Mouse (Mus musculus): ENCODE measurements around the gene Atg13.

Gene Atg13

GRCm38 (mm10) chr2:91695436-91696224 lies 14.7 kb downstream of the Atg13 start:
- DNase-seq (ENCODE audit: low spot score in 2 of 2), result no peak

GRCm38 (mm10) chr2:91689452-91689851 lies 20.9 kb downstream of the Atg13 start:
- DNase-seq (ENCODE audit: low spot score in 2 of 2), result no peak

- DNase-seq (ENCODE audit: low spot score in 2 of 2), result no peak
These were observed 26.5 kb downstream of the Atg13 start for GRCm38 (mm10) chr2:91683919-91684318.

- no peak for DNase-seq (ENCODE audit: low spot score in 2 of 2)
These were observed 27.5 kb downstream of the Atg13 start for GRCm38 (mm10) chr2:91682850-91683249.

GRCm38 (mm10) chr2:91676961-91677360 lies 33.4 kb downstream of the Atg13 start:
- DNase-seq (ENCODE audit: low spot score in 2 of 2), result no peak

GRCm38 (mm10) chr2:91676420-91676819 lies 34.0 kb downstream of the Atg13 start:
- no peak for DNase-seq (ENCODE audit: low spot score in 2 of 2)

- no peak for DNase-seq (ENCODE audit: low spot score in 2 of 2)
These were observed 35.5 kb downstream of the Atg13 start for GRCm38 (mm10) chr2:91674895-91675294.

- DNase-seq (ENCODE audit: low spot score in 2 of 2), result no peak
These were observed 36.8 kb downstream of the Atg13 start for GRCm38 (mm10) chr2:91673587-91673986.

GRCm38 (mm10) chr2:91670038-91670437 lies 40.3 kb downstream of the Atg13 start:
- DNase-seq (ENCODE audit: low spot score in 2 of 2), result no peak

GRCm38 (mm10) chr2:91669326-91669725 lies 41.0 kb downstream of the Atg13 start:
- DNase-seq (ENCODE audit: low spot score in 2 of 2), result no peak

GRCm38 (mm10) chr2:91667747-91668146 lies 42.6 kb downstream of the Atg13 start:
- DNase-seq (ENCODE audit: low spot score in 2 of 2), result no peak

GRCm38 (mm10) chr2:91666386-91666910 lies 43.9 kb downstream of the Atg13 start:
- no peak for DNase-seq (ENCODE audit: low spot score in 2 of 2)

- DNase-seq (ENCODE audit: low spot score in 2 of 2), result no peak
These were observed 45.6 kb downstream of the Atg13 start for GRCm38 (mm10) chr2:91664780-91665179.

GRCm38 (mm10) chr2:91660981-91661380 lies 49.4 kb downstream of the Atg13 start:
- no peak for DNase-seq (ENCODE audit: low spot score in 2 of 2)

GRCm38 (mm10) chr2:91659657-91660056 lies 50.7 kb downstream of the Atg13 start:
- DNase-seq (ENCODE audit: low spot score in 2 of 2), result no peak

GRCm38 (mm10) chr2:91656774-91657173 lies 53.6 kb downstream of the Atg13 start:
- DNase-seq (ENCODE audit: low spot score in 2 of 2), result no peak

GRCm38 (mm10) chr2:91655827-91656226 lies 54.5 kb downstream of the Atg13 start:
- DNase-seq (ENCODE audit: low spot score in 2 of 2), result no peak

GRCm38 (mm10) chr2:91655388-91655787 lies 55.0 kb downstream of the Atg13 start:
- DNase-seq (ENCODE audit: low spot score in 2 of 2), result no peak

- DNase-seq (ENCODE audit: low spot score in 2 of 2), result no peak
These were observed 57.5 kb downstream of the Atg13 start for GRCm38 (mm10) chr2:91652863-91653262.

GRCm38 (mm10) chr2:91651458-91652258 lies 58.7 kb downstream of the Atg13 start:
- DNase-seq (ENCODE audit: low spot score in 2 of 2), result no peak

- DNase-seq (ENCODE audit: low spot score in 2 of 2), result no peak
These were observed 59.9 kb downstream of the Atg13 start for GRCm38 (mm10) chr2:91650360-91650995.

All from natural killer cell, adult 2 months (primary cell).